Mouse (Mus musculus): ENCODE results near the gene Hydin. TPM values are rescaled to one million over a fixed set of nuclear protein-coding genes. Genes with fewer than 3 reads are reported as not detected.

Hydin gene
- not detected in 2 replicates for polyA plus RNA-seq (2012)

- TF ChIP-seq GATA1 (IDR thresholded peaks at IDR 0.05; ENCODE audit: low read length): no peak
These were observed at the start of gene Hydin for GRCm38 (mm10) chr8:110266741-110267140. Gene Hydin, plus strand, starts transcription at chr8:110266977.

GRCm38 (mm10) chr8:110217198-110217597 lies 49.6 kb upstream of the Hydin start:
- TF ChIP-seq GATA1 (IDR thresholded peaks at IDR 0.05; ENCODE audit: low read length): no peak

- no peak for TF ChIP-seq GATA1 (IDR thresholded peaks at IDR 0.05; ENCODE audit: low read length)
These were observed 49.1 kb upstream of the Hydin start for GRCm38 (mm10) chr8:110217681-110218131.

GRCm38 (mm10) chr8:110218511-110218910 lies 48.3 kb upstream of the Hydin start:
- no peak for TF ChIP-seq GATA1 (IDR thresholded peaks at IDR 0.05; ENCODE audit: low read length)

GRCm38 (mm10) chr8:110220936-110221335 lies 45.8 kb upstream of the Hydin start:
- no peak for TF ChIP-seq GATA1 (IDR thresholded peaks at IDR 0.05; ENCODE audit: low read length)

GRCm38 (mm10) chr8:110230803-110231202 lies 36.0 kb upstream of the Hydin start:
- TF ChIP-seq GATA1 (IDR thresholded peaks at IDR 0.05; ENCODE audit: low read length): no peak

- no peak for TF ChIP-seq GATA1 (IDR thresholded peaks at IDR 0.05; ENCODE audit: low read length)
These were observed 24.2 kb upstream of the Hydin start for GRCm38 (mm10) chr8:110242278-110243177.

- no peak for TF ChIP-seq GATA1 (IDR thresholded peaks at IDR 0.05; ENCODE audit: low read length)
These were observed 22.2 kb upstream of the Hydin start for GRCm38 (mm10) chr8:110244566-110244965.

GRCm38 (mm10) chr8:110247238-110247637 lies 19.5 kb upstream of the Hydin start:
- TF ChIP-seq GATA1 (IDR thresholded peaks at IDR 0.05; ENCODE audit: low read length): no peak

GRCm38 (mm10) chr8:110253986-110254385 lies 12.8 kb upstream of the Hydin start:
- no peak for TF ChIP-seq GATA1 (IDR thresholded peaks at IDR 0.05; ENCODE audit: low read length)

GRCm38 (mm10) chr8:110265796-110266305 lies 926 bp upstream of the Hydin start:
- no peak for TF ChIP-seq GATA1 (IDR thresholded peaks at IDR 0.05; ENCODE audit: low read length)

- TF ChIP-seq GATA1 (IDR thresholded peaks at IDR 0.05; ENCODE audit: low read length): no peak
These were observed 491 bp downstream of the Hydin start for GRCm38 (mm10) chr8:110267268-110267667.

- TF ChIP-seq GATA1 (IDR thresholded peaks at IDR 0.05; ENCODE audit: low read length): no peak
These were observed 3.9 kb downstream of the Hydin start for GRCm38 (mm10) chr8:110270659-110271058.

- TF ChIP-seq GATA1 (IDR thresholded peaks at IDR 0.05; ENCODE audit: low read length): no peak
These were observed 6.6 kb downstream of the Hydin start for GRCm38 (mm10) chr8:110273394-110273793.

GRCm38 (mm10) chr8:110275465-110276258 lies 8.9 kb downstream of the Hydin start:
- TF ChIP-seq GATA1 (IDR thresholded peaks at IDR 0.05; ENCODE audit: low read length): no peak

GRCm38 (mm10) chr8:110276259-110276560 lies 9.4 kb downstream of the Hydin start:
- no peak for TF ChIP-seq GATA1 (IDR thresholded peaks at IDR 0.05; ENCODE audit: low read length)

Measured in G1E-ER4 (cell line).